Mouse (Mus musculus) embryo, embryonic 11 days (tissue): ENCODE measurements around the gene Wdr63.

ENCODE experiments used
- DNase-seq: peaks from one replicate; pipeline ENCODE4 v3.0.0-alpha.2; 2015

The Wdr63 gene

DNA sequence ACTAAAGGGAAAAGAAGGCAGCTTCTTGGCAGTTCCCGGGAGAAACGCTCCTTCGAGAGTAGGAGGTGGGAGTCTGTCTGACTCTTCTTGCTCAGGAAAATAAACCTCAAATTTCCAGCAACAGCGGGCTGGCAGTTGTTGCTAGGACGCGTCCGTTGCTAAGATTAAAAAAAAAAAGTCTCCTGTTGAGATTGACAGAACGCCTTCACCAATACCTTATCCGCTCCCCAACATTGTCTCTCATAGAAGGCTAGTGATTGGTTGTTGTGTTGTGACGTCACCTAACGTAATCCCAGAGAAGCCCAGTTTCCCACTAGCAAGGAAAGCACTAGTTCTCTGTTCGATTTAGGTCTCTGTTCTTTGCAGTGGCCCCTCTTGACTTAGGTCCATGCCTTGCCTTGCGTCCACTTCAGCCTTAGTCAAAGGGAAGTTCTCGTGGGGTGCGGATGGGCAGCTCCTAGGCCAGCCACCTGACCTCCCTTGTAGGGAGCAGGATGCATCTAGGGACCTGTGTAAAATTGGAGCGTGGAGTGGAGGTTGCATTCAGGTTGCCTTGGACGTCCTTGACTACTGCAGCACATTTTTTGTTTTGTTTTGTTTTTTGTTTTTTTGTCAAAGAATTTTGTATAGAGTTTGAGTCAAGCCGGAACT, at the start of gene Wdr63:
Gene Wdr63 (minus strand): TSS at position 210 of the 651 bp plus-strand sequence.
- DNase-seq, result peak; percentile 92

DNA sequence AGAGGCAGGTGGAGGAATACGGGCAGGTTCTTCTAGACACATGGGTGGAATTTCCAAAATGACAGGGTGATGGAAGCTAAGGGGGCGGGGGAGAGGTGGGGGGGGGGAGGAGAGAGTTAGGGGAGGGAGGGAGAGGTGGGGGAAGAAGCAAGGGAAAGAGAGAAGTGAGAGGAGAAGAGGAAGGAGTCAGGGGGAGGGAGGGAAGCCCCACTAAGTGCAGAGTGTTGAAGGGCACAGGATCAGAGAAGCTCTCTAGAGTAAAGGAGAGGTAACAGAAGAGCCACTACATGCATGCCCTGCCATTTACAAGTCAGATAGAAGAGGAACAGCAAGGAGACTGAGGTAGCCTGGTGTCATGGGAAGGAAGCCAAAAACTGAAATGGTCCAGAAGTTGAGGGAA, 48.9 kb upstream of the Wdr63 start:
- DNase-seq, result no peak

DNA sequence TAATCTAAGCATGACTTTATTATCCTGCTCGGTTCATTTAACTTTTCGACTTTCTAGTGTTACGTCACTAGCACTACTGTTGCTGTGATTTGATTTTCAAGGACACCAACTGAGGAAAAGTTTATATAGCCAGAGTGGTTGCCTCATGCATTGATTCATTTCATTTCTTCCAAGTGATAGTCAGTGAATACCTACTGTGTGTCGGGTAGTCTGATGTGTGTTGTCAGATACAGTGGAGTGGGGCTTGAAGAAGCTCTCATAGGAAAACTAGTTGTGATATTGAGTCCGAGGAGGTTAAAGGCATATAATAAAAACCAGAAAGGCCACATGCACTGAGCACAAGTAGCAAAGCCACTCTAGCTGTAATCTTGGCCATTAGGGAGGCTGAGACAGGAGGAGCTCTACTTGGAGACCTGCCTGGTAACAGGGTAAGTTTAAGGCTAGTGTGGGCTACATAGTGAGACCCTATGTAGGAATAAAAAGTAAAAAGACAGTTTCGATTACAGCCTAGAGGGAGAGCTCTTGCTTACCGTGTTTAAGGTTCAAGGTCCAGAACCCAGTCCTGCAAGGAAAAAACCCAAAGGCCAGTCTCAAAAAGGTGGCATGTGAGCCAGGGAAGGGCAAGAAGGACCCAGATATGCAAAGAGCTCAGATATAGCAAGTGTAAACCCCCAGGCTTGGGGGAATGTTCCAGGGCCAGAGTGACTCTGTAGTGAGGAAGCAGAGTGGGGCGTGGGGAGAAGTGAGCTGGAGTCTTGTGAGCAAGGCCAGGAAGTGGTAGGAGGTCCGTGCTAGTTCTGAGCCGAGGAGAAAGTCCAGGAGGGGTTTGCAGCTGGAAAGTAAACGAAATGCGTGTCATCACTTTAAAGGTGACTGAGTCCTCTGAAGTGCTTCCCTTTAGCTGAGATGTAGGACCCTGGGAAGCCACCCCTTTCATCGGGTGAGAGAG, 48.0 kb upstream of the Wdr63 start:
- no peak for DNase-seq

GRCm38 (mm10) chr3:146153862-146154611, 46.1 kb upstream of the Wdr63 start:
- DNase-seq, result peak; percentile 60

DNA sequence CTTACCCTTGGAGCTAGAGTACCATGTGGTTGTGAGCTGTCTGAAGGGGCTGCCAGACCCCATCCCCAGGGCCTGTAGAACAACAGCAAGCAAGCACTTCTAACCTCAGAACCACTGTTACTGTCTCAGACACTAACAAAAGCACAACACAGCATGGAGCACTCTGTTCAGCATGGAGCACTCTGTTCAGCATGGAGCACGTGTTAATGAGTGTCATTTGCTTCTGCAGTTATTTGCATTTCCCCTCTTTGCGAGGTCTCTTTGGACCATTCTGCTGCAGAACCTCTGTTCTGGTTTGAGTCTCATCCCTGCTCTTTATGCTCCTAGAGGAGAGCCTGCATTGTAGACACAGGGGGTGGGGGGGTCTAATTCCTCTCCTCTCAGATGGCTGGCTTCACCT, 45.0 kb upstream of the Wdr63 start:
- no peak for DNase-seq

DNA sequence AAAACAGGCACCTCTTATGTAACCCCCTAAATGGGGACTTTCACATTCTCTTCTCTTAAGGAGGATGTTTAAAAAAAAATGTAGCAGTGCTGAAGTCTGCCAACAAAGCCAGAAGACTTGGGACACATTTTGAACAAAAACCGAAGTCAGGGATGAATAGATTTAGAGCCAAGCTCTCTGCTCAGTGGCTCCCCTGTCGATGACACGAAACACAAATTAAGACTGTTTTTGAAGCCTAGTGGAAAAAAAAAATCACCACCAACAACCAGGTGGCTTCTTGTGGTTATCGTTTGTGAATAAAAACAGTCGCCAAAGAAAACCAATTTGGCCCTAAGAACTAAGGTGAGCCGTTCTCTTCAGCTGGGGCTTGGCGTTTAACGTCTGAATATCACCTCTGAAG, 44.4 kb upstream of the Wdr63 start:
- DNase-seq, result no peak

- no peak for DNase-seq
Measured at GRCm38 (mm10) chr3:146151755-146152154, 43.8 kb upstream of the Wdr63 start.

DNA sequence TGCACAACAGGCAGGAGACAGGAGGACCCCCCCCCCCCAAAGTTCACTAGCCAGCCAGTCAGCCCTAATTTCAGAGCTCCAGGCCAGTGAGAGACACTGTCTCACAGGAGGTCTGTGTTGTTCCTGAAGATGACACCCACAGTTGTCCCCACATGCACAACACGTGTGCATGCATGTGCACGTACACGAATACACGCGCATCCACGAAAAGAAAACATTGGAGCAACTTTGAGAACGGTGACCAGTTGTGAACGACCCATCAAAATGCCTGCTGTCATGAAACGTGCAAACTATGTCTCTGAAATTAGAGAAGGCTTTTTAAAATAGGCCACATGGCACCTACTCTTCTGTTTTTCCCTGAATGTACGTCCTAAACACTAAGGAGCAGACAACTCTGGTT, 43.4 kb upstream of the Wdr63 start:
- DNase-seq, result no peak

DNA sequence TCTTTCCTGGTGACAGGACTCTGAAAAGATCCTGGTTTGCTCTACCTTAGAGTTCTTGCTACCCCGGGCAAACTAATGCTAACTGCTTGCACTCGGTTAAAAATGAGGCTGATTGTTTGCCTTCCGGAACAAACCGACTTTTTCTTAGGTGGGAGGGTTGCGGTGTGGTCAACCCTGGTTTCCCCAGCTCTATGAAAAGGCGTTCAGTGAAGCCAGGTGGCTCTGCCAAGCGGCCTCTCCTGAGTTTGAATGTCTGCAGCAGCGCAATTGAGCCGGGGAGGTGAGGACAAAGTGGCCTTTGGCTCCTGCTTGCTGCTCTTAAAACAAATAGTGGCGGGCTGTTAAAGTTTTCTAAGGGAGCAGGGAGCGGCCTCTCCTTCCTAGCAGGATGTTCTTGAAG, 42.6 kb upstream of the Wdr63 start:
- DNase-seq, result peak; percentile 25

DNA sequence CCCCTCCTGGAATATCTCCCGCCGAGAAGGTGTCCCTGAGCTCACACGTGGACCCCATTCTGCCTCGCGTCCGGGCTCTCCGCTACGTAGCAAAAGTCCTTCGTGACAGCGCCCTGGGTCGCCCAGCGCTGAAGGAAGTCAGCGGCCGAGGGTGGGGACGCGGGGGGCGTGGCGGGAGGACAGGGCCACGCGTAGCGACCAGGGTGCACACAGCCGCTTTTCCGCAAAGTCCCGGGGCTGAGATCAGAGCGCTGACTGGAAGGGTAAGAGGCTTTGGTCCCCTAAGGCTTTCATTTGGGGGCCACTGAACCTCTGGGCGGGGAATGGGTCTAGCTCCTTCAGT, 42.1 kb upstream of the Wdr63 start:
- DNase-seq, result peak; percentile 57

- peak; percentile 23 for DNase-seq
Measured at GRCm38 (mm10) chr3:146149156-146150057, 41.5 kb upstream of the Wdr63 start, which contains the start of gene Mcoln2. Mcoln2 (plus strand) TSS chr3:146149833.

DNA sequence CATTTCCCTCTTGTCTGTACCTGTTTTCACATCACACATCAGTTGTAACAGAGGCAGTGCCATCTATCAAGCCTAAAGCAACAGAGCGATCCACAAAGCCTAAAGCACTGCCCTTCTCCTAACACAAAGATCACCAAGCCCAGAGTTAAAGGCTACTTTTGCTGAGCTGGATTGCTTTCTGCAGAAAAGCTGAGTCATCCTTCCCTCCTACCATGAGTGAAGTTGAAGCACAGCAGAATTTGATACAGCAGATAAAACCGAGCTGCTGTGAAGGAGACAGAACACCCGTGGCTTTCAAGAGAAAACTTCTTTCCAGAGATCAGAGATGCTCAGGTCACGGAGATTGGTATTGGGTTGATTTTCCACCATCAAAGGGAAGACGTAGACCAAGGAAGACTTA, 38.2 kb upstream of the Wdr63 start:
- DNase-seq, result no peak

DNA sequence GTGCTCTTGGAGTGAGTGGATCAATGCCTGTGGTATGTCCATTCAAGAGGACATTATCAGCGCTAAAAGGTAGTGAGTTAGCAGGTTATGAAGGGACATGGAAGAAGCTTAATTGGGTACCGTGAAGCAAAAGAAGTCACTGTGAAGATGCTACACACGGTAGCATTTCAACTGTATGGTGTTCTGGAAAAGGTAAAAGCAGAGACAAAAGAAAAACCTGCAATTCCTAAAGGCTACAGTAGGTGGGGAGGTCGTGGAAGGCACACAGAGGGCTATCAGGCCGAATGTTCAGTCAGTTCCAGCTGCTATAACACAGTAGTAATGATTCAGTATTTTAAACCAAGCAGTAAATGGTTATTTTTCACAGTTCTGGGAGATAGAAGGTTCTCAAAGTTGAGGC, 37.6 kb upstream of the Wdr63 start:
- no peak for DNase-seq

DNA sequence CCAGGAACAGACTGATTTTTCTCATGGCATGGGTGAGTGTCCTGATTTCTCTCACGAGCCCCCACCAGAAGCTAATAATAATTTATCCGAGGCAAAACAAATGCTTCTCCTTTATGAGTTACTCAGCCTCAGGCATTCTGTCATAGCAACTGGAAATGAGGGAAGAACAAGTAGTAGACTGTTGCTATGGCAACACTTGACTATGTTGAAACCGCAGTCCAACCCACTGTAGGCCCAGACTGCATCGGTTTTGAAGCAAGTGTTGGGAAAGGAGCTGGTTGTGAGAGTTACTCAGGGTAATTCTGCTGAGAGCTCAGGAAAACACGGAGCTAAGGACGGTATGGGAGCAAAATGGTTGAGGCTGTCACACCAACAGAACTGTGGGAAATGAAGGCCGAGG, 34.6 kb upstream of the Wdr63 start:
- DNase-seq, result no peak

- DNase-seq, result no peak
Measured at GRCm38 (mm10) chr3:146140276-146140675, 32.3 kb upstream of the Wdr63 start.

DNA sequence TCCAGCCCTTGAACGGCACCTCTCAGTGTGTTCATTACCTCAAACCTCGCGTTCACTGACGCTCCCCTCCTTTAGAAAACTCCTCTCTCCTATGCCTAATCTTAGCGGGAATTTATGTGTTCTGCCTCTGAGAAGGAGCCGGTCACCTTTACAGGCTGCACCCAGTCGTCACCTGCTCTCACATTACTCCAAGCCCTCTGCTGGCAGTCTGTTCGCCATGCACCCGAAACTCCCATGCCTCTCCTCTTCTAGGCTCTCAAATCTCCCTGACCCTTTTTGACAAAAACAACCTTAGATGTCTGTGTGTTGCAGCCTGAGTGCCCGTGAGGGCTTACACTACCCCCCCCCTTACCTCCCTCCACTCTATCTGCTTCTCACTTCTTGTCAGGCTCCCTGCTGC, 28.5 kb upstream of the Wdr63 start:
- DNase-seq, result no peak

- no peak for DNase-seq
Measured at GRCm38 (mm10) chr3:146135417-146135816, 27.5 kb upstream of the Wdr63 start.

GRCm38 (mm10) chr3:146134834-146135233, 26.9 kb upstream of the Wdr63 start:
- no peak for DNase-seq

GRCm38 (mm10) chr3:146127205-146127604, 19.3 kb upstream of the Wdr63 start:
- DNase-seq, result no peak

- DNase-seq, result no peak
Measured at GRCm38 (mm10) chr3:146123464-146123825, 15.5 kb upstream of the Wdr63 start.

DNA sequence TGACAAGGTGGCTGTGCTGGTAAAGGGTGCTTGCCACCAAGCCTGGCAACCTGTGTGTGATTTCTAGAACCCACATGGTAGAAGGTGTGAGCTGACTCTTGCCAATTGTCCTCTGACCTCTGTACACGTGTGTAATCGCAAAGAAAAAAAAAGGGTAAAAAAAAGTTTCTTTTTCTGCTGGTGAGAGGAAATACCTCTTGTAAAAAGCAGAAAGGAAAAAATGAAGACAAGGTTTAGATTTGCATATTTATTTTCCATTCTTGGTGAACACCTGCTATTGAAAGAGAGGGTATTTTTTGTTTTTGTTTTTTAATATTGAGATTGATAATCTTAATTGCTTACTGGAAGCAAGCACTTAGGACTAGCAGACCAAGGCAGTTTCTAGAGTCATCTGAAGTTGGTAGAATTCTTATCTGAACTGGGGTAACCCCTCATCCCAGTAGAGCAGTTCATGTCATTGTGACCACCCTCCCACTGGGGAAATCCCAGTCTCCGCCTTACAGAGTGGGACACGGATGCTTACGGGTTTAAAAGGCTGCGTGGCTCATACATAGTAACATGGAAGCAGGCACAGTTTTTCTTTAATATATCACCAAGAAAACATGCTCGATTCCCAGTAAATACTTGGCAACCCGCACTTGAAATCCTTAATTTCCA, 15.0 kb upstream of the Wdr63 start:
- no peak for DNase-seq

DNA sequence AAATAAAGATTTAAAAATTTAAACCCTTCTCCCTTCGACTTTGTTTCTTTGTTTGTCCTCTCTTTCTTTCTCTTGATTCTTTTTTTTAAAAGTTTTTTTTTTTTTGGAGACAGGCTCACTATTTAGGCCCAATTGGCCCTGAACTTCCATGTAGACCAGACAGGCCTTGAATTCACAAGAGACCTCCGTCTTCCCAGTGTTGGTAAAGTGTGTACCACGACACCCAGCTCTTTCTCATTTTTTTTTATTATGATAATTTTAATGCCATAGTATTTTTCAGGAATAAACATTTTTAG, 14.1 kb upstream of the Wdr63 start:
- DNase-seq, result no peak
